Mouse (Mus musculus) left cerebral cortex, postnatal 4 days (tissue): ENCODE measurements around the gene Ccnd3. TPM values are rescaled to one million over a fixed set of nuclear protein-coding genes. Genes with fewer than 3 reads are reported as not detected.

ENCODE experiments used
- DNase-seq: peaks from one replicate; pipeline ENCODE4 v3.0.0-alpha.2; 2022
- intact Hi-C: fragments of 180-260 bp; cut with DNase I; formaldehyde crosslinking; loops from one replicate; pipeline ENCODE4 v1.15.1; 2025
- total RNA-seq, 2 experiments: library from RNA; stranded (reverse); gene quantifications; 2 replicates each; pipeline ENCODE4 v1.2.3; 2021

Gene Ccnd3
- total RNA-seq, 2 experiments from 2014 or later = 30.1 to 36.2 TPM

DNA sequence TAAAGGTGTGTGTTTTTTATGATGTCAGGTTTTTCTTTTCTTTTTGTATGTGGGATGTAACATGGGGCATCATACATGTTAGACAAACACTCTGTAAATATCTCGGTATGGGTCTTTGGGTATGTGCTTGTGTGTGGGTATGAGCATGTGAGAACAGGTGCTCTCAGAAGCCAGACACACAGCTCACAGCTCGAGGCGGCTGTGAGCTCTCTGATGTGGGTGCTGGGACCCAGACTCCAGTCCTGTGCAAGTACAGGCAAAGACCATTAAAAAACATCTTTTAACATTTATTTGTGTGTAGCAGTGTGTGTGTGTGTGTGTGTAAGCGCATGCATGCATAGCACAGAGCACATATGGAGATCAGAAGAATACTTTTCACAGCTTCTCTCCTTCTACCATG is 34.3 kb downstream of the Ccnd3 start:
- no peak for DNase-seq
- intact Hi-C loops = no loop called here

- DNase-seq = no peak
- intact Hi-C loops = no loop called here
Measured at GRCm38 (mm10) chr17:47542061-47542460, 37.2 kb downstream of the Ccnd3 start.

DNA sequence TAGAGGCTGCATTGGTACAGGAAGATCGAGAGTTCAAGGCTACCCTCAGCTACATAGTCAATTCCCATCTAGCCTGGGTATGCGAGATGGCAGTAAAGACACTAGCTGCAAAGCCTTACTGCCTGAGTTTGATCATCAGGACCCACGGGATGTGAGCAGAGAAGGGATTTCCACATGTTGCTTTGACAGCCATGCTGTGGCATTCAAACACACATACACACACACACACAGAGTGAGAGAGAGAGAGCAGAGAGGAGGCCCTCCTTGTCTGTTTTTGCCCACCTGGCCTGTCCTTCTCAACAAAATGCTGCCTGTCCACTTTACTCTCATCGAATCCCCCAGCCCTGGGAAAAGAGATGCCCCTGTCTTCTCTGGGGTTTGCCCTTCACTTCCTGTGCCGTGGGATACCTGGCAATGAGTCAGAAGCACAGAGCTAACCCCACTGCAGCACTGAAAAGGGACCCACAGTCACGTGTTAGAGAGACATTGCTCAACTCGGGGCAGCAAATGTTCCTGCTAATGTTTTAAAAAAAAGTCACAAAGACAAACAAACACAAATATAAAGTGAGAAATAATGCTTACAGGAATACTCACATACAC is 38.3 kb downstream of the Ccnd3 start:
- intact Hi-C loops = no loop called here
- DNase-seq = no peak

DNA sequence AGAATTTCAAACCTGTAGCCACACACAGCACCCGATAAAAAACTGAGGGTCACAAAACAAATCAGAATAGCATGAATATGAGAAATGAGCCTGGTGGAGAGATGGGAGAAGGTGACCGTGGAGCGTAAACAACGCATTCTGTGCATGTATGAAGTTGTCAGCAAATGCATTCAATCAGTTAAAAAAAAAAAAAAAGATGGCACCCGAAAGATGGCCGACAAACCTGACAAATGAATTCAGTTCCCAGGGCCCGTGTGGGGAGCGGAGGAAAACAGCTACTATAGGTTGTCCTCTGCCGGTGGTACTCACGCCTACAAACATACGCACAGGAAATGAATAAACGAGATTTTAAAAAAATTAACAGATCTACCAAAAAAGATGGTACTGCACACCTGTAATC is 40.3 kb downstream of the Ccnd3 start:
- no peak for DNase-seq
- intact Hi-C loops = no loop called here

GRCm38 (mm10) chr17:47545861-47546331 is 41.0 kb downstream of the Ccnd3 start:
- intact Hi-C loops = no loop called here
- DNase-seq = no peak

DNA sequence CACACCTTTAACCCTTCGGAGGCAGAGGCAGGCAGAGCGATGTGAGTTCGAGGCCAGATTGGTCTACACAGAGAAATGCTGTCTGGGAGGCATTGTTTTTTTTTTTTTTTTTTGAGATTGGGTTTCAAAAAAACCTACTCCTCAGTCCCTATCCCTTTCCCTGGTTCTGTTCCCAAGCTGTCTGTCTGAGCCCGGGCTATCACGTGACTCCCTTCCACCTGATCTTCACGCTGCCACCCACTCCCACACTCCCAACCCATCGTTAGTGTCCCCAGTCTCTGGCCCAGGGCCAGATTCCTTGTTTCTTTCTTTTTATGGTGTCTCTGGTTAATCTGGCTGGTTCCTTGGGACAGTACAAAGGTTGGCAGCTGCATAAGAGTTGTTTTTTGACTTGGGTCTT is 46.2 kb downstream of the Ccnd3 start:
- no peak for DNase-seq
- intact Hi-C loops = no loop called here

DNA sequence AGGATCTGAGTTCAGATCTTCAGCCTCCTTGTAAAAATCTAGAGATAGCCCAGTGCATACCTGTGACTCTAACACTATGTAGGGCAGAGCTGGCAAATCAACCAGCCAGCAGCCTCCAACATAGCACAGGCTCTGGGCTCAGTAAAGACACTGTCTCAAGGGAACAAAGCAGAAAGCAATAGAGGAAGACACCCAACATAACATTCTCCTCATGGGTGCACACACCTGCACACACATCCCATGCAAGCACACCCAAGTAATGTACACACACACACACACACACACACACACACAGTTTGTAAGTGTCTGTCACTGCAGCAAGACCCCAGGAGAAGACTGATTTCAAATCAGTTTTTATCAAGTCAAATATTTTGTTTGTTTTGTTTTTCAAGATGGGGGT is 48.1 kb downstream of the Ccnd3 start:
- intact Hi-C loops = no loop called here
- no peak for DNase-seq

GRCm38 (mm10) chr17:47554621-47555020 is 49.8 kb downstream of the Ccnd3 start:
- intact Hi-C loops = no loop called here
- no peak for DNase-seq

DNA sequence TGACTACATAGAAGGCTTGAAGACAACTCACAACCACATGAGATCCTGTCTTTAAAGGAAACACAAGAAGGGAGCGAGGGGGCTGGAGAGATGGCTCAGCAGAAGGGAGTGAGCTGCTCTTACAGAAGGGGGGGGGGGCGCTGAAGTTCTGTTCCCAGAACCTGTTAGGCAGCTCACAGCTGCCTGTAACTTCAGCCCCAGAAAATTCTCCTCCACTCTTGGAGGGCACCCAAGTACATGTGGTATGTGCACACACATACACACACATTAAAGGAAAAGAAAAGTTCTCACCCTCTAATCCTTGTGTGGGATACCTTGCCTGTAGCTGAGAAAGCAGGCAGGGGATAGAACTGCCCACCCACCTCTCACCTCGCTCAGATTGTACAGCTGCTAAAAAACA is 52.3 kb downstream of the Ccnd3 start:
- intact Hi-C loops = no loop called here
- DNase-seq = no peak

GRCm38 (mm10) chr17:47559726-47560125 is 54.9 kb downstream of the Ccnd3 start:
- DNase-seq = no peak
- intact Hi-C loops = no loop called here

GRCm38 (mm10) chr17:47562875-47563274 is 58.0 kb downstream of the Ccnd3 start:
- intact Hi-C loops = no loop called here
- DNase-seq = no peak

GRCm38 (mm10) chr17:47564612-47565011 is 59.8 kb downstream of the Ccnd3 start:
- DNase-seq = no peak
- intact Hi-C loops = no loop called here

- DNase-seq = no peak
- intact Hi-C loops = no loop called here
Measured at GRCm38 (mm10) chr17:47566133-47566532, 61.3 kb downstream of the Ccnd3 start.

DNA sequence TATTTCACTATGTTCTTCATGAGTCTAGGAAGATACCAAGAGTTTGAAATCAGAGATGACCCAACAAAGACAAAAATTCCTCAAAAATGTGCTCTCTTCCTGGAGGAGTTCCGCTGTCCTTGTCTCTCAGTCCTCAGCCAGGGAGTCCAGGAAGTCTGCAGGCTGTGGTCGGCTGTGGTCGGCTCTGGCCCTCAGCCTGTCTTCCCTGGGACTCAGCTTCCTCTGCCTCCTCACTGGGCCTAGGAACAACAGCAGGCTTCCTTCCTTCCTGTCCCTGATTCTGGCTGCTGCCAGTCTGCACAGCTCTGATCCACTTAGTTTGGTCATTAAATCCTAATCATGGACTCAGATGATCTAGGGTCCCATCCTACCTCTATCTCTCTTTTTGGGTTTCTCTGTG is 62.4 kb downstream of the Ccnd3 start:
- intact Hi-C loops = no loop called here
- DNase-seq = no peak

- intact Hi-C loops = no loop called here
Measured at GRCm38 (mm10) chr17:47568389-47568788, 63.5 kb downstream of the Ccnd3 start.

DNA sequence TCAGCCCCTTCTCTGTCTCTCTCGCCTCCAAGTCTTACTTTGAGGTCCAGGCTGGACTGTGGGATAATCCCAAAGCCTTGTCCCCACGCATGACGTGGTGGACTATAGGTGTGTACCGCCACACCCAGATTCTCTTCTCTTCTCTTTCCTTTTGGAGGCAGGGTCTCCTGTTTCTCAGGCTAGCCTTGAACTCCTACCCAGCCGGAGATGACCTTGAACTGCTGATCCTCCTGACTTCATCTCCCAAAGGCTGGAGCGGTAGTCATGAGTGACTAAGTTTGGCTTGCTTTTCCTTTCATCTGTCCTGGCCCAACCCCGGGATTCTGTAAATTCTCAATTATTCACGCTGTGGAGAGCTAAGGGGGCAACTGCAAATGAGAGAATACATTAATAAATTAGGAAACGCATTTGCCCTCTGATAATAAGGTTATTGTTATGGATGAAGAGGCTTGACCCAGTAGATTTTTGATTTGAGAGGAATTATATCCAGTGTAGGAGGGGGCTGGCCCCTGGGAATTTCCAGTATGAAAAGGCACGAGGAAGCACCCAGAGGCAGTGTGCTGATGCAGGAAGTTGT is 64.2 kb downstream of the Ccnd3 start:
- intact Hi-C loops = no loop called here
- no peak for DNase-seq

More at GRCm38 (mm10) chr17:47568389-47568788, 63.5 kb downstream of the Ccnd3 start:
- no peak for DNase-seq

GRCm38 (mm10) chr17:47571621-47572020 is 66.8 kb downstream of the Ccnd3 start:
- no peak for DNase-seq
- intact Hi-C loops = no loop called here

DNA sequence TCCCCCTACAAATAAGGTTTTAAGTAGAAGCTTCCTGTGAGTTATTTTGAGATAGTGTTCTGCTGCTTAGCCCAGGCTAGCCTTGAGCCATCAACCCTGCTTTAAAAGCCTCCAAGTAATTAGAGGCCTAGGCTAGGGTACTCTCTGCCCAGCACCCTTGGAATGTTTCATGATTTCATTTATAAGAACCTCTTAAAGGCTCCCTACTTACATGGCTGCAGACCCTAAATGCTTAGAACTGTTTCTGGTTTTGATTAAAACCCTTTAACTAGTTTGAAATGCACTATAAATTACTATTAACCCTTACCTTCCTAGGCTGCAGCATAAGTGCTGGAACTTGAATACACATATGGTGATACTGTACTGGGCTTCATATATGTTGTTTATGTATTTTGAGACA is 67.6 kb downstream of the Ccnd3 start:
- intact Hi-C loops = no loop called here
- DNase-seq = no peak

GRCm38 (mm10) chr17:47574028-47574427 is 69.2 kb downstream of the Ccnd3 start:
- no peak for DNase-seq
- intact Hi-C loops = no loop called here

DNA sequence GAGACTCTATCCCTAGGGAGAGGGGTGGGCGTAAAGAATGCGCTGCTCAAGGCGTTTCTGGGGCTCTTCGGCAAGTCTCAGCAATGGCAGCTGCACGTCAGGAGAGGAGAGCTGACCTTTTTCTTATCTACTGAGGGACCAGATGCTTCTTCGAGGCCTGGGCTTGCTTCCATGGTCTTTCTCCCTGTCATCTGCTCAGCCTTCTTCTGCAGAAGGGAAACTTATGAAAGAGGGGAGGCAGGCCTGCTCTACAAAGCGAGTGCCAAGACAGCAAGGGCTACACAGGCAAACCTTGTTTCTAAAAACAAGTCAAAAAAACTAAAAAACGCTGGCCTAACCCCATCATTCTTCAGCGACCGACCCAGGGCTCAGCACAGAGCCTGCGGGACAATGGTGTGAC is 70.0 kb downstream of the Ccnd3 start:
- DNase-seq = no peak
- intact Hi-C loops = no loop called here

- no peak for DNase-seq
- intact Hi-C loops = no loop called here
Measured at GRCm38 (mm10) chr17:47578655-47579054, 73.8 kb downstream of the Ccnd3 start.

DNA sequence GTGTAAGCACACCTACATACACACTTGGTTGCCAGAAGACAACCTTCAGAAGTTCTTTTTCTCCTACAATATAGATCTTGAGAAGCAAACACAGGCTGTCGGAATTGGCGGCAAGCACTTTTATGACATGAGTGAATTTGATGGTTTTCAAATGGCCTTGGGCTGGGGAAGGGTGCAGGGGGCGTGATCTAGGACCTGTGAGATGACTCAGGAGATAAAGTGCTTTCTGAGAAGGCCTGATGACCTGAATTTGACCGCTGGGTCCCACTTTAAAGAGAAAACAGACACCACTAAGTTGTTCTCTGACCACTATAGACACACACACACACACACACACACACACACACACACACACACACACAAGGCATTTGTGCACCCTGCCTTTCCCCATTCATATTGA is 76.1 kb downstream of the Ccnd3 start:
- DNase-seq = no peak
- intact Hi-C loops = no loop called here

DNA sequence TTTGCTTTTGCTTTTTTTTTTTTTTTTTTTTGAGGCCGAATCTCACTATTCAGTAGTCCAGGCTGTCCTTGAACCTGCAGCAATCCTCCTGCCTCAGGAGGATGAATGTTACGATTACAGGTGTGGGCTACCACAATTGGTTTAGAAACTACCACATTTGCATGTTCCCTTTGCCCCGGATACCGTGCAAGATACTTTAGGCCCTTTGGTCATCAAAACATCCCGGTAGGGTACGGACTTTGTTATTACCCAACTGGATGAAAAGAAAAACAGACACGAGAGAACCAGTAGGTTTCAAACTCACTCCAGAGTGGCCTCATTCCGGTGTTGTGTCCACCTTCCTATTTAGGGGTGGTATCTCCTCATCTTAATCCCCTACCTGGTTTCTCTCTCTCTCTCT is 83.7 kb downstream of the Ccnd3 start:
- DNase-seq = no peak
- intact Hi-C loops = no loop called here
